Mouse (Mus musculus): ENCODE results near the gene Rasgrp3.

- TF ChIP-seq CTCF (IDR thresholded peaks at IDR 0.05; ENCODE audit: low read depth, low read length) (no peak), POLR2A (IDR thresholded peaks at IDR 0.05; ENCODE audit: extremely low read depth, insufficient read depth, low read length) (no peak)
Measured at GRCm38 (mm10) chr17:75470885-75471610, 35.4 kb downstream of the Rasgrp3 start.

Data from liver, adult 2 months (tissue).